Mouse (Mus musculus): Measurements from ENCODE around the gene Cd72.

Gene Cd72

DNA sequence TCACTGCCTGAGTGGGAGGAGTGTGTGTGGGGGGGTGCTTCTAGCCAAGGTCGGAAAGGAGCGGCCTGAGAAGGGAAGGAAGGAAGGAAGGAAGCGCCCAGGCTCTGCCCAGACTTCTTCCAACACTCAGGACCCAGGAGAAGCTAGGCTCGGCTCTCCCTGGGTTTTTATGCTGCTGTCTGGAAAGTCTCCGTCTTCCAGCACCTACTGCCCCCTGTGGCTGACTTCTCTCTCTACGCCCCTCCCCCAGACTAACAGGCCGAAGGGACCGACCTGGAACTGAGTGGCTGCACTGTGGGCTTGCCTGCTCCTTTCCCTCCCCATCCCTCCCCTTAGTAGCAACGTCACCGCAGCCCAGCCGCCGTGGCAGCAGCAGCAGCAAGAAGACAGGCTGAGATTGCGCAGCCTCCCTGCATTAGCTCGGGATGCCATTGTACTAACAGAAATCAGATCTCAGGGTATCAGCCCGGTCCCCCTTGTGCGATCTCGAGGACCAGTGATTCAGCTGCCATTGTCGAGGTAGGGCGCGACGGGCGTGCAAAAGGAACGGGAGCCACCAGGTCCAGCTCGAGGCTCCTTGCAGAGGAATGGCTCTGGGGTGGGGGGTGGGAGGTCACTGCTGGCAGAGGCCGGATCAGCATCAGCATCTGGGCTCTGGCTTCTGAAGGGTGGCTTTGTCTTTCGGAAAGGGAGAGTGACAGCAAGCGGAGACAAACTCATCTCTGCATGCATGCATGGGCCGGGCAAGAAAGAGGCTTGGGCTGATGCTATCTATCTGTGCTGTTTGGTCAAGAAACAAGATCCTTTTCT, 48.1 kb downstream of the Cd72 start:
- DNase-seq (ENCODE audit: low spot score in 2 of 2): peak; percentile 30 to 77

DNA sequence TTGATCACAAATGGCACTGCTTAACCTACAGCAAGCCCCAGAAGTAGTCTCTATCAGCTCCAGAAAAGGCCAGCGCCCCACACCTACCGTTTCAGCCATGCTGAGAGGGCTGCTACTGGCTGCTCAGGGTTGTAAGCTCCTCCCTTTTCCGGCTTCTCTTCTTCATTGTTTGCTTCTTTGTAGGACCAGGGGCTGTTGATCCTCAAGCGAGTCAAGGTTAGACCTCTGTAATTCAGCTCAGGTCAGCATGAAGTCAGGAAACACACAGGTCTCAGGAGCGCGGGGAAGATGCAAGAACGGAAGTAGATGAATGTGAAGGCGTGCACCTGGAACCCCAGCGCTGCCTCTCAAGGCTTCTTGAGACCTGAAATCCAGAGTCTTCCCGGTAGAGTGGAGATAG, 49.7 kb downstream of the Cd72 start:
- no peak for DNase-seq (ENCODE audit: low spot score in 2 of 2)

DNA sequence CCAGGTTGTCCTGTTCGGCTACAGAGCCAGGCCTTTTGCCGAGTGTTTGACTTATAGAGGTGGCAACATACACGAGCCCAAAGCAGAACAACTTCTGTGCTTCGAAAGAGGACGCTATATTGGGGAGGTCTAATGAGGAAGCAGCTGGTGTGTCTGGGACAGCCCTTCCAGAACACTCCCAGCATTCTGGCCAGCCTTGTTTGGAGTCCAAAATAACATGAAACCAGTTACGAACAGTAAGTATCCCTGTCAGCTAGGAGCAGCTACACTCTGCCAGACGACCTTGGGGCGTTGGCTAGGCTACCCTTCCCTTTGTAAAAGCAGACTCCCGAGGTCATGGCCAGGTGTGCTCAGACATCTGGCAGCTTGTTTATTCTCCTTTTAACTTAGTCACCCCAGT, 52.2 kb downstream of the Cd72 start:
- no peak for DNase-seq (ENCODE audit: low spot score in 2 of 2)

DNA sequence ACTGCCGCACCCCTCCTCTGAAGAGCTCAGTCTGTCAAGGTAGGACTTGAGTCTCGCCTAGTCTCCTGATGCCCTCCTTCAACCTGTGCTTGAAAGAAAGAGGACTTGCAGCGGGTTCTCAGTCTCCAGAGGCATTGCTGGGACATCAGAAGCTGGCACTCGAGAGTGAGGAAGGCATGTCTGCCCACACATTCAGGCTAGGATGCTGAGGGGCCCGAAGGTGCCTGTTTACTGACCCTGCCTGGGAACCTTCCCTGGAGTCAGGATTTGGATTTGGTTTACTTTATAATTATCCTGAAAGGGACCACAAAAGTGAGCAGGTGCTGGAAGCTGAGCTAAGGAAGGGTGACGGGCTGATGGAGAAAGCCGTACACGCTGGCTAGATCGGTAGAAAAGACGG, 52.9 kb downstream of the Cd72 start:
- DNase-seq (ENCODE audit: low spot score in 2 of 2): no peak

- no peak for DNase-seq (ENCODE audit: low spot score in 2 of 2)
These were observed 53.5 kb downstream of the Cd72 start for GRCm38 (mm10) chr4:43400976-43401375.

DNA sequence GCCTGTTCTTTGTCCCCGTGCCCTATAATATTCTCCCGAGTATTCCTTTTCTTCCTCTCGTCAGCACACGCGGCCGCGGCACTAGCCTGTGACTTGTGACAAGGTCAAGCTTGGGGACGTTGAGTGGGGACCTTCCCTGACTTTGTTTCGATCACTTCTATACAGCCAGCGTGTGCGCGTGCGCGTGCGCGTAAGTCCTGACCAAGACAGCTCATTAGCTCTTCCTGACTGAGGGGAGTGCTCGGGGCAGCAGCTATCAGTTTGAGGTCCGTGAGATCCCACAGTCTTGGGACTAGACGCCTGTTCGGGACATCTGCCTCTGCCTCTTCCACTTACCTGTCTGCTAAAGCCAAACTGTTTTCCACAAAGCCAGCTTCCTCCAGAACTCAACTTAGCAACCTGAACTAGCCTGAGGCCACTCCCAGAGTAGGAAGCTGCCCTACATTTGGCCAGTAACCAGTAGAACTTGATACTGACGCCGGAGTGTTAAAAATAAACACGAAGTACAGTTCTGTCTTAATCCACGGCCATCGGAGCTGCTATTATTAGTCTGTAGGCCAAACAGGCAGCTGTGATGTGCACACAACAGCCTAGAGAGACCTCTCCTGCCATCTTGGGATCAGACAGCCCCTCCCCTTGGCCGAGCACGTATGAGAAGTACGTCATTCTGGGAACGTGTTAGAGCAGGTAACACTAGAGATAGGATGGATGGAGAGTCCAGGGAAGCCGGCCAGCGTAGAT, 54.9 kb downstream of the Cd72 start:
- DNase-seq (ENCODE audit: low spot score in 2 of 2): no peak

GRCm38 (mm10) chr4:43398829-43399331, 55.5 kb downstream of the Cd72 start:
- DNase-seq (ENCODE audit: low spot score in 2 of 2): peak in 1 of 2 experiments; percentile 49

GRCm38 (mm10) chr4:43398014-43398413, 56.4 kb downstream of the Cd72 start:
- DNase-seq (ENCODE audit: low spot score in 2 of 2): no peak
